Mouse (Mus musculus) lung, postnatal 4 days (tissue): ENCODE results near the gene Ppp1r3g.

ENCODE experiments used
- DNase-seq, 2 experiments: peaks; one replicate each; pipeline ENCODE4 v3.0.0; 2021

Ppp1r3g gene

DNA sequence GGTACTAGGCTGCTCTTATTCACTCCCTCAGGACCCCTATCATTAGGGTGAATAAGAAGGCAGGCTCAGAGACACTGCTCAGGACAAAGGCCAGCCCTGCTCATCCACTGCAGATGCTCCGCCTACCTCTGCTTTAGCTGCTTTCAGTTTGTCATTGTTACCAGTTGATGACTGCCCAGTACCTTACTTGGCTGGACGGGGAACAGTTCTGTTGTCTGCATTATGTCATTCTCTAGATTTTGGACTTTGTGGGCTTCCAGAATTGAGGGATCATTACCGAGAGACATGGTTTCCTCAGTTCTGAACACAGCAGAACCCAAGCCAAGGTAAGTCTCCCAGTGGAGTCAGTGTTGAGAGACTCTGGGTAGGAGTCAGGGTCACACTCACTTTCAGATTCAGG, 36.6 kb downstream of the Ppp1r3g start:
- DNase-seq = no peak

GRCm38 (mm10) chr13:35995696-35996426, 37.2 kb downstream of the Ppp1r3g start:
- no peak for DNase-seq

DNA sequence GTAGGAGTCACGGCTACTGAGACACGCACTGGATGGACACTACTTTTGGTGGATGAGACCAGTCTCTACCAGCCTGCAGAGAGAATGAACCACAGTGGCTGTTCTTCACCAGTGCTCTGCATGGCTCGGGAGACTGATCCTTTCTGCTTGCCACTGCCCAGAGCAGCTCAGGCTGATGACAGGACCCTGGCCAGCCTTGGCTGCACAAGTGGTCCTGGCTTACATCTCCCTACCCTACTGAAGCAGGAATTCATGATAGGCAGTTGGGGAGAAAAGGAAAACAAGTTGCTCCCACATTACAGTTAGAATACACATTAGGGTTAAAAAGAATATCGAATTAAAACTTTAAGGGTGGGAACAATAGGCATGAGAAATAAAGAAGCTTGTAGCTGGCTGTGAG, 39.0 kb downstream of the Ppp1r3g start:
- DNase-seq = no peak

DNA sequence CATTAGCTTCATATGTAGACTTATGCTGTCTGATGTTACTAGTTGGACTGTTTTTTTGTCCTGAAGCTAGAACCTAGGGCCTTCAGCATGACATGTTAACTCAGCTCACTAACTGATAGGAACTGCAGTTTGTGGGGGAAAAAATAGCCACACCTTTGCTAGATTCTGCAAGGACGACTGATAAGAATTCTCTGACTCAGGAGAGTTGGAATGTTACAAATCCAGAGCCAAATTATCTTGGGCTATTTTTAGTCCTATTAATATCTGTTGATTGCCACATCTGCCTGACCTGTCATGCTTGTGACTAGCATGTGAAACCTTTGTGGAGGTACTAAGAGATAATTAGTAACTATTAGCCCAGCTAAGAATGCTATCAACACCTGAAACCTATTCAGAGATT, 42.2 kb downstream of the Ppp1r3g start:
- no peak for DNase-seq

DNA sequence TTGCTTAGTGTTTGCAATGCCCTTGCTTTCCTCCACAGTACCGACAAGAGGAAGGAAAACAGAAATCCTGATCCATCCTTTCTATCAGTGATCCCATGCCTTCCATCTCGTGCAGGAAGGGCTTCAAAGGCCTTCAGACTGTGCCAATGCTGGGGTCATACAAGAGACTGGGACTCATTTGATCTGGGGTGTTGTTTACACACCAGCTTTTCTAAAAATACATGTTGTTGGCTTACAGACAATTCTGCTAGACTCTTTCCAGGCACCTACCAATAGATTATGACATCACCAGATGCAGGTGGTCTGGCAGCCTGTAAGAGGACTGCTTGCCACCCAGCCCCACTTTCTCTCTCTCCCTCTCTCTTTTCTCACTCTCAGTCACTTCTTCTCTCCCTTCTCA, 51.3 kb downstream of the Ppp1r3g start:
- DNase-seq = no peak

DNA sequence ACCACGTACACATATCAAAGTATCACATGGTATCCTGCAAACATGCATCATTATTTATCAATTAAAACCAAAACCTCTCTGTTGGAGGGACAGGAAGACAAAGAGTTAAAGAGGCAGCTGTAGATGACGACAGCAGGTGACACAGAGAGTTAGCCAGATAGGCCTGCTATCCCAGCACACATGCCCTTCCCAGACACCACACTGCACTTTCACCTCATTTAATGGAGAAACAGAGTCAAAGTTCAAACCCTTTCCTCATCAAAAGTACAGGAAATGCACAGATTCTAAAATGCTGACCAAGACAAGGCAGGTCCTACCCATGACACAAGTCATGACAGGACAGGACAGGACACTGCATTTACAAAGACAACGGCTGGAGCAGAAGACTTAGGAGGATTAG, 57.0 kb downstream of the Ppp1r3g start:
- no peak for DNase-seq

DNA sequence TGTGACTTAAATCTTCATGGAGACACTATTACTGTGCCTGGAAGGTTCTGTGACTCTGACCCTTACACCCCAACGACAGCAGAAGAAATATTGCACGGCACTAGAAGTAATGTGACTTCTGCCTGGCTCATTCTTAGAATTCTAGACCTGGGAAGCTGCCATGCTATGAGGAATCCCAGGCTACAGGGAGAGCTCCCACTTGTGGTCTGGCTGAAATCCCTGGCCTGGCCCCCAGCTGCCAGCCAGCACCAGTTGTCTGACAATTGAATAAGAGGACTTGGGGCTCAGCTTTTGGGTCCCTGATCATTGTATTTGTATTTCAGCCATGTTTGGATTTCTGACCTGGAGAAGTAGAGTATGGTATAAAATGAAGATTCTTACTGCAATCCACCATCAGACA, 59.4 kb downstream of the Ppp1r3g start:
- DNase-seq = no peak

- DNase-seq = peak in 1 of 2 experiments; percentile 62
Measured at GRCm38 (mm10) chr13:36019309-36020274, 61.0 kb downstream of the Ppp1r3g start.
